9 mouse cellular contexts compared by ENCODE assay signal in the genomic region with DNA sequence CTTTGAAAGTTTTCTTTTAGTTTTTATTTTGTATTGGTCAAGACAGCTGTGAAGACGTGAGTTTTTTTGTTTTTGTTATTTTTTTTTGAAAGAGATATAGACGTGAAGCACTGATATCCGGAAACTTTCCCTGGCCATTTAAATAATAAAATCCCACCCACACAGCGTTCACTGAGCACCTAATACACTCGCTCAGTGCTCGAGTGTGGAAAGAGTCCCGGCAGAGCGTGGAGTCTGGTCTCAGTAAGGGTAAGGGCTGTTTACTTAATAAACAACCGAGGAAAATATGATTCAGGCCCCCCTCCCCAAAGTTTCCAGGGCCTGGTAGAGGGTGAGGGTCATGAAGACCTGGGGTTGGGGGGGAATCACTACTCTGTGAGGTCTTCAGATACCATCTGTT. TPM values are rescaled to one million over a fixed set of nuclear protein-coding genes. Genes with fewer than 3 reads are reported as not detected.
DNase-seq lines count a peak whose midpoint lies in the region; ATAC-seq and TF ChIP-seq lines count a peak whose summit lies in the region.
"Had no signal": no experiment of that assay in that cellular context is flagged by ENCODE, and none has a peak within 500 bp of the region (broad histone marks: within the 10 kb centered on the region; RNA-seq: fewer than 3 reads in every experiment).

No protein-coding gene starts in this region.

- dilution Hi-C loops in CH12.LX (cut with MboI; ENCODE audit: extremely low pct_ligation_motif_present, extremely low pct_unique_long_range_greater_than_20kb, low sequenced_read_pairs): no loop called here

- ATAC-seq in heart, embryonic 12.5 days (ENCODE audit: insufficient number of reproducible peaks, low FRiP score): no peak
- no peak for ATAC-seq in forebrain, embryonic 15.5 days (replicated peaks)
- no peak for ATAC-seq in liver, embryonic 15.5 days (ENCODE audit: insufficient read depth)
- ATAC-seq in megakaryocyte progenitor cell, adult 5-6 weeks (replicated peaks; ENCODE audit: poor library complexity): no peak

- 64% methylated on average over 9 of the region's 9 CpGs for WGBS in heart, embryonic 12.5 days
- WGBS in forebrain, embryonic 15.5 days: 72% methylated on average over 9 of the region's 9 CpGs
- WGBS in liver, embryonic 15.5 days (ENCODE audit: insufficient replicate concordance): 38% methylated on average over 9 of the region's 9 CpGs

- TF ChIP-seq CTCF in CH12.LX (conservative IDR thresholded peaks at IDR 0.05 in 1 of 2, IDR thresholded peaks at IDR 0.05 in 1 of 2; ENCODE audit: low read depth in 2 of 2, low read length in 2 of 2): no peak

- peaks cover 17% of the 10 kb centered on the region for H3K4me1 ChIP-seq in heart, embryonic 12.5 days (replicated peaks)
- H3K4me1 ChIP-seq in CH12.LX (ENCODE audit: control insufficient read depth in 1 of 2, insufficient read depth in 2 of 2): peaks cover 14 to 45% of the 10 kb centered on the region in 2 experiments
- peaks cover 53% of the 10 kb centered on the region for H3K4me1 ChIP-seq in forebrain, embryonic 15.5 days
- peaks cover 71% of the 10 kb centered on the region for H3K4me1 ChIP-seq in liver, embryonic 15.5 days (replicated peaks)

- H3K4me3 ChIP-seq in heart, embryonic 12.5 days: no peak overlapping the region
- peak overlapping the region; percentile 86 to 95 (median 91) for H3K4me3 ChIP-seq in CH12.LX (replicated peaks in 1 of 3; ENCODE audit: low read depth in 2 of 3, low read length in 2 of 3, poor library complexity in 1 of 3)
- peak overlapping the region; percentile 80 for H3K4me3 ChIP-seq in forebrain, embryonic 15.5 days
- H3K4me3 ChIP-seq in liver, embryonic 15.5 days (replicated peaks): peak overlapping the region; percentile 76

- in situ Hi-C loops in CH12.LX (cut with MboI; ENCODE audit: low pct_ligation_motif_present, low pct_unique_long_range_greater_than_20kb, low sequenced_read_pairs): no loop called here

- H3K27ac ChIP-seq in heart, embryonic 12.5 days (ENCODE audit: poor library complexity, severe bottlenecking): no peak overlapping the region
- peak overlapping the region; percentile 87 for H3K27ac ChIP-seq in CH12.LX (ENCODE audit: insufficient read depth, low read depth)
- no peak overlapping the region for H3K27ac ChIP-seq in forebrain, embryonic 15.5 days (replicated peaks)
- peak overlapping the region; percentile 81; the same call in 1 of the 2 replicates for H3K27ac ChIP-seq in liver, embryonic 15.5 days (replicated peaks)

- DNase-seq in heart, postnatal 4 days: no peak
- no peak for DNase-seq in CH12.LX (ENCODE audit: extremely low read depth)
- no peak for DNase-seq in urinary bladder, postnatal 10 days (ENCODE audit: low spot score)
- DNase-seq in adrenal gland, postnatal 4 days (ENCODE audit: low spot score in 2 of 2): no peak

- peak; percentile 31; the same call in 1 of the 2 replicates for TF ChIP-seq POLR2A in CH12.LX (IDR thresholded peaks at IDR 0.05; ENCODE audit: low read depth, low read length)

- peaks cover 50% of the 10 kb centered on the region for H3K27me3 ChIP-seq in heart, embryonic 12.5 days (replicated peaks)
- H3K27me3 ChIP-seq in CH12.LX (replicated peaks): no peaks in the 10 kb centered on the region
- no peaks in the 10 kb centered on the region for H3K27me3 ChIP-seq in forebrain, embryonic 15.5 days
- H3K27me3 ChIP-seq in liver, embryonic 15.5 days: peaks cover 32% of the 10 kb centered on the region

- no peaks in the 10 kb centered on the region for H3K36me3 ChIP-seq in heart, embryonic 12.5 days
- peaks cover 16 to 35% of the 10 kb centered on the region in 2 experiments for H3K36me3 ChIP-seq in CH12.LX (replicated peaks in 1 of 2; ENCODE audit: control insufficient read depth in 1 of 2, insufficient read depth in 1 of 2, low read length in 1 of 2)
- H3K36me3 ChIP-seq in forebrain, embryonic 15.5 days: no peaks in the 10 kb centered on the region
- 0 out of 2 replicates have a peak, but pooled peaks cover 5% of the 10 kb centered on the region for H3K36me3 ChIP-seq in liver, embryonic 15.5 days (replicated peaks)
- H3K36me3 ChIP-seq: G1E had no signal

- H3K4me2 ChIP-seq in heart, embryonic 12.5 days: peak overlapping the region; percentile 95; the same call in 1 of the 2 replicates
- peak overlapping the region; percentile 32; the same call in 1 of the 2 replicates for H3K4me2 ChIP-seq in CH12.LX (ENCODE audit: insufficient read depth, low read depth, poor library complexity, severe bottlenecking)
- peak overlapping the region; percentile 58 for H3K4me2 ChIP-seq in forebrain, embryonic 15.5 days (replicated peaks)
- H3K4me2 ChIP-seq in liver, embryonic 15.5 days: peak overlapping the region; percentile 94

- TF ChIP-seq EP300 in CH12.LX (IDR thresholded peaks at IDR 0.05; ENCODE audit: low read length): no peak

- no peaks in the 10 kb centered on the region for H3K9me3 ChIP-seq in heart, embryonic 12.5 days (replicated peaks)
- no peaks in the 10 kb centered on the region for H3K9me3 ChIP-seq in CH12.LX (replicated peaks; ENCODE audit: low read length)
- no peaks in the 10 kb centered on the region for H3K9me3 ChIP-seq in forebrain, embryonic 15.5 days
- H3K9me3 ChIP-seq in liver, embryonic 15.5 days (replicated peaks): no peaks in the 10 kb centered on the region

- TF ChIP-seq RAD21 in CH12.LX (IDR thresholded peaks at IDR 0.05; ENCODE audit: low read depth, low read length): no peak

- H3K79me2 ChIP-seq in CH12.LX (replicated peaks; ENCODE audit: control insufficient read depth, extremely low read depth, insufficient read depth, poor library complexity, severe bottlenecking): peaks cover 57% of the 10 kb centered on the region

- no peak overlapping the region for H3K9ac ChIP-seq in heart, embryonic 12.5 days
- peak overlapping the region; percentile 96 for H3K9ac ChIP-seq in CH12.LX (ENCODE audit: insufficient read depth, low read depth)
- peak overlapping the region; percentile 98; the same call in 1 of the 2 replicates for H3K9ac ChIP-seq in forebrain, embryonic 15.5 days (replicated peaks)
- H3K9ac ChIP-seq in liver, embryonic 15.5 days: peak overlapping the region; percentile 74; the same call in 1 of the 2 replicates

TF ChIP-seq in CH12.LX, 34 proteins besides CTCF, POLR2A, EP300 and RAD21:
- TF ChIP-seq UBTF (IDR thresholded peaks at IDR 0.05; ENCODE audit: low read depth, low read length): 0 out of 2 replicates have a peak, but pooled peaks have one; percentile 48
- no peak for TF ChIP-seq IRF4 (IDR thresholded peaks at IDR 0.05; ENCODE audit: low read depth, low read length)
- TF ChIP-seq TBP (conservative IDR thresholded peaks at IDR 0.05; ENCODE audit: low read depth, low read length): 0 out of 2 replicates have a peak, but pooled peaks have one; percentile 11

RNA-seq across cellular contexts. Expression of a gene that starts 1.6 kb away (rescaled TPM):
- polyA plus RNA-seq in heart, embryonic 12.5 days (2016; fragmentation: Nextera tagmentation; extraction: Ambion mirVana): 10.5 and 10.7 TPM in 2 replicates
- 10 to 100 TPM; 21.2 to 23.6 TPM for total RNA-seq in heart, postnatal 4 days (2021)
- 15.9 and 16.6 TPM in 2 replicates for total RNA-seq in CH12.LX (2012; rRNA removed)
- 5.2 and 7.0 TPM in 2 replicates for total RNA-seq in CH12.LX (2014; rRNA removed)
- polyA plus RNA-seq in CH12.LX (2012; ENCODE audit: insufficient read length, low read depth): 26.1 and 29.2 TPM in 2 replicates
- polyA plus RNA-seq in forebrain, embryonic 15.5 days (2015; fragmentation: Nextera tagmentation; extraction: Ambion mirVana): 33.9 and 38.2 TPM in 2 replicates
- 8.1 and 8.4 TPM in 2 replicates for polyA plus RNA-seq in liver, embryonic 15.5 days (2015; fragmentation: Nextera tagmentation; extraction: Ambion mirVana)
- total RNA-seq in megakaryocyte progenitor cell, adult 5-6 weeks (2015): 40.7 and 44.9 TPM in 2 replicates
- total RNA-seq in megakaryocyte progenitor cell, adult 5-6 weeks (2017): 14.2 and 15.6 TPM in 2 replicates
- 10 to 100 TPM; 83.9 to 89.6 TPM for total RNA-seq in adrenal gland, postnatal 4 days (2021)
- polyA plus RNA-seq: G1E had no signal

Comparison
In these comparisons a context has a peak if more than half of its experiments do, and no peak if none do; other contexts are left out.
1. H3K27ac ChIP-seq: peak in CH12.LX (single experiment) and liver, embryonic 15.5 days (single experiment); none in heart, embryonic 12.5 days (single experiment) and forebrain, embryonic 15.5 days (single experiment).
2. H3K4me2 ChIP-seq: peak in every context shown above with its lines; median percentile 95 in heart, embryonic 12.5 days; 94 in liver, embryonic 15.5 days; 58 in forebrain, embryonic 15.5 days; 32 in CH12.LX.